Mouse (Mus musculus): ENCODE results near the gene 2200002D01Rik. TPM values are rescaled to one million over a fixed set of nuclear protein-coding genes. Genes with fewer than 3 reads are reported as not detected.

2200002D01Rik gene
- total and polyA plus RNA-seq, 3 experiments, result 0.22 TPM; not detected in 2

DNA sequence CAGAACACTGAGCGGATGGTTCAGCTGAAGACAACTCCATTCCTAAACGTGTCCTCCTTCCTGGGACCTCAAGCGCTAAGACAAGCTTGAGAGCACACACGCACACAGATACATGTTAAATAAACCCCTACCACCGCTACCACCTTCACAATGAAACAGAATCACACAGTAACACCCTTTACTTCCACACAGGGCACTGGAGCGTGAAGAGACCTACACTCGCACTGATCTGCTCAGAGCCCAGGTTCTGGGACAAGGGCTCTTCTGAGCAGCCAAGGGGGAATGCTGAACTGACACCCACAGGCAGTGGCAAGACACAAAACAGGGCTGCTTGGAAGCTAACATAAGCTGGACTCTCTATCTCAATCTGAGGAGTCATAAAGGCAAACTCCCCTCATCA lies 17.4 kb upstream of the 2200002D01Rik start:
- Histone ChIP-seq H3K9me3 (replicated peaks) (no peaks in the 10 kb centered on the region), H3K4me1 (ENCODE audit: insufficient read depth, low read depth, low read length) (no peaks in the 10 kb centered on the region), H3K27me3 (ENCODE audit: insufficient read depth, low read length) (no peaks in the 10 kb centered on the region), H3K4me3 (ENCODE audit: low read depth, low read length) (no peak overlapping the region), H3K36me3 (replicated peaks) (peaks cover 72% of the 10 kb centered on the region)
- TF ChIP-seq GATA2 (IDR thresholded peaks at IDR 0.05; ENCODE audit: borderline replicate concordance, low read depth, low read length), result no peak
- no peak for TF ChIP-seq GATA1 (IDR thresholded peaks at IDR 0.05; ENCODE audit: borderline replicate concordance, low read length)
- no peak for TF ChIP-seq TAL1 (conservative IDR thresholded peaks at IDR 0.05; ENCODE audit: low read depth, low read length)
- TF ChIP-seq CTCF (IDR thresholded peaks at IDR 0.05; ENCODE audit: low read depth, low read length), result no peak
- TF ChIP-seq POLR2AphosphoS5 (IDR thresholded peaks at IDR 0.05; ENCODE audit: insufficient replicate concordance, low read depth, low read length), result no peak
- DNase-seq (ENCODE audit: low spot score) (no peak), ATAC-seq (ENCODE audit: extremely low read depth, insufficient number of reproducible peaks, low FRiP score, poor library complexity, severe bottlenecking) (no peak)

DNA sequence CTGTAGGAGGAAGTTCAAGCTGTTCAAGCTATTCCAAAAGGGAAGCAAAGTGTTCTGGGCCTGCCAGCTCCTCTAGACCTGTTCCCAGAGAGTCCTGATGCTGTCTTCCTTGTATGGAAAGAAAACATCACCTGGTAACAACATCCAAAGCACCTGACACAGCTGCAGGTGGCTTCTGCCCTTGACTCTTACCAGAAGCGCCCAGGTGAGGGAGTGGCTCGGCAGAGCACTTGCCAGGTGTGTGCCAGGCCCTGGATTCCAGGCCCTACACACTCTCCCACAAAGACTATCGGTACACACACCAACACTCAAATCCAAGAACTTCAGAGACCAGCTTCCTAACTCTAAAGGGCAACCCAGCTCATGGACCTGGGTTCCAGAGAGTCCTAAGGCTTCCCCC lies 15.6 kb upstream of the 2200002D01Rik start:
- DNase-seq (ENCODE audit: low spot score) (no peak), ATAC-seq (ENCODE audit: extremely low read depth, insufficient number of reproducible peaks, low FRiP score, poor library complexity, severe bottlenecking) (no peak)
- Histone ChIP-seq H3K4me3 (ENCODE audit: low read depth, low read length) (no peak overlapping the region), H3K9me3 (replicated peaks) (no peaks in the 10 kb centered on the region), H3K4me1 (ENCODE audit: insufficient read depth, low read depth, low read length) (peaks cover 3% of the 10 kb centered on the region; the same call in 1 of the 2 replicates), H3K36me3 (replicated peaks) (peaks cover 78% of the 10 kb centered on the region), H3K27me3 (ENCODE audit: insufficient read depth, low read length) (no peaks in the 10 kb centered on the region)
- no peak for TF ChIP-seq POLR2AphosphoS5 (IDR thresholded peaks at IDR 0.05; ENCODE audit: insufficient replicate concordance, low read depth, low read length)
- TF ChIP-seq CTCF (IDR thresholded peaks at IDR 0.05; ENCODE audit: low read depth, low read length), result no peak
- TF ChIP-seq TAL1 (conservative IDR thresholded peaks at IDR 0.05; ENCODE audit: low read depth, low read length), result no peak
- no peak for TF ChIP-seq GATA1 (IDR thresholded peaks at IDR 0.05; ENCODE audit: borderline replicate concordance, low read length)
- no peak for TF ChIP-seq GATA2 (IDR thresholded peaks at IDR 0.05; ENCODE audit: borderline replicate concordance, low read depth, low read length)

DNA sequence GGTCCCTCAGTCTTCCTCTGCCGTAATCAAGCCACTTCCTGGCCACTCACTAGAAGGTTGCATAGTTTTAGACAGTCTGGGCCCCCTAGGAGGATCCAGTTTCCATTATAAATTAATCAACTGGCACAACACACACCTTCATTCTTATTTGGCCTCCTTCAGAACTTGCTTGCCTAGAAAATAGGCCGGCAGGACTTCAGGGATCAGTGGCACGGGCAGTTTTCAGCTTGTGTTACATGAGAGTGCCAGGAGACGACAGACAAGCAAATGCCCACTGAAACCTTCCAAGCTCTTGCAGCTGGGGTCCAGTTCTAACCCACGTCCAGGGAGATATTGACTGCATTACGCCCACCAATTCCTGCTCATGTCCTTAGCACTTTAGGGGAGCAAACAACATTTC lies 13.9 kb upstream of the 2200002D01Rik start:
- no peak for ATAC-seq (ENCODE audit: extremely low read depth, insufficient number of reproducible peaks, low FRiP score, poor library complexity, severe bottlenecking)

DNA sequence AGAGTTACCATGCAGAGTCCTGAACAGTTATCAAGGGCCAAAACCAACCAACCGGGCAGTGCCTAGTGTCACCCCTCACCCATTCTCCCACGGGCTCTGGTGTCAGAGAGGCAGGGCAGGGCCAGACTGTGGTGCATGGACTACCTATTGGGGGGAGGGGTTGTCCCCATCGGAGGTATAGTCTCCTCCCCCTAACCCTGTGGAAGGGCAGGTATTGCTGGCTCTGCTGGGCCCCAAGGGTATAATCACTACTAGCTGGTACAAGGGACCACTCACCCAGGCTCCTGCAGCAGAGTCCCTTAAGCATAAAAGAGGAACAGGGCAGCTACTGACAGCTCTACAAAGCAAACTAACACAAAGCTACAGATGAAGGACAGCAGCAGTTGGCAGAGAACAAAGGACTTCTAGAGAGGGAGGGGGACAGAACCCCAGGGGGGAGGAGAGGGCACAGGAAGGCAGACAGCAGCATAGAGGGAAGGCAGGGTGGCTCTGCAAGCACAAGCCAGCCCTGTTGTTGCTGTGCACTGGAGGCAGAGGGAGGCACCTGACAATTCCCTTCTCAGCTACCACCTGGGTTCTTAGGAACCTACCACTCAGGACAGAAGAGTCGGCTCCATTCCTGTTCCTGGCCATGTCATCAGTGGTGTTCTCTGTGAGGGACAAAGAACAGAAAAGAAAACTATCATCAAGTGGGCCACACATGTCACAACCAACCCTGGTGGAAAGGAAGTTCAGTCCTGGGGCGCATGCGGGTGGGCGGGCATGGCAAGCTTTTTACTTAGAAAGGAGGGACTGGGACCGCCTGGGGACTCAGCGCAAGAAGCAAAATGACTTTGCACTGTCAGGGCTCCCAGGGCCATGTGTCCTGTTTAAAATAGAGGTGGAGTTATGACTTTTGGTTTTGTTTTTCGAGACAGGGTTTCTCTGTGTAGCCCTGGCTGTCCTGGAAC lies 11.8 kb upstream of the 2200002D01Rik start:
- DNase-seq (ENCODE audit: low spot score), result no peak
- no peaks in the 10 kb centered on the region for H3K27me3 ChIP-seq (ENCODE audit: insufficient read depth, low read length)
- H3K9me3 ChIP-seq (replicated peaks), result no peaks in the 10 kb centered on the region
- peaks cover 88% of the 10 kb centered on the region for H3K36me3 ChIP-seq (replicated peaks)
- peaks cover 3% of the 10 kb centered on the region; the same call in 1 of the 2 replicates for H3K4me1 ChIP-seq (ENCODE audit: insufficient read depth, low read depth, low read length)
- TF ChIP-seq POLR2AphosphoS5 (IDR thresholded peaks at IDR 0.05; ENCODE audit: insufficient replicate concordance, low read depth, low read length), result no peak
- TF ChIP-seq TAL1 (conservative IDR thresholded peaks at IDR 0.05; ENCODE audit: low read depth, low read length), result no peak
- no peak for TF ChIP-seq GATA1 (IDR thresholded peaks at IDR 0.05; ENCODE audit: borderline replicate concordance, low read length)
- no peak for TF ChIP-seq GATA2 (IDR thresholded peaks at IDR 0.05; ENCODE audit: borderline replicate concordance, low read depth, low read length)
- no peak for TF ChIP-seq CTCF (IDR thresholded peaks at IDR 0.05; ENCODE audit: low read depth, low read length)
- H3K4me3 ChIP-seq (ENCODE audit: low read depth, low read length), result no peak overlapping the region
- no peak for ATAC-seq (ENCODE audit: extremely low read depth, insufficient number of reproducible peaks, low FRiP score, poor library complexity, severe bottlenecking)

More for the DNA sequence above, 13.9 kb upstream of the 2200002D01Rik start:
- no peaks in the 10 kb centered on the region for H3K27me3 ChIP-seq (ENCODE audit: insufficient read depth, low read length)
- H3K9me3 ChIP-seq (replicated peaks), result no peaks in the 10 kb centered on the region
- peaks cover 88% of the 10 kb centered on the region for H3K36me3 ChIP-seq (replicated peaks)
- H3K4me3 ChIP-seq (ENCODE audit: low read depth, low read length), result no peak overlapping the region
- no peak for DNase-seq (ENCODE audit: low spot score)
- peaks cover 3% of the 10 kb centered on the region; the same call in 1 of the 2 replicates for H3K4me1 ChIP-seq (ENCODE audit: insufficient read depth, low read depth, low read length)
- TF ChIP-seq GATA2 (IDR thresholded peaks at IDR 0.05; ENCODE audit: borderline replicate concordance, low read depth, low read length) (no peak), TAL1 (conservative IDR thresholded peaks at IDR 0.05; ENCODE audit: low read depth, low read length) (no peak), POLR2AphosphoS5 (IDR thresholded peaks at IDR 0.05; ENCODE audit: insufficient replicate concordance, low read depth, low read length) (no peak), GATA1 (IDR thresholded peaks at IDR 0.05; ENCODE audit: borderline replicate concordance, low read length) (no peak), CTCF (IDR thresholded peaks at IDR 0.05; ENCODE audit: low read depth, low read length) (no peak)

DNA sequence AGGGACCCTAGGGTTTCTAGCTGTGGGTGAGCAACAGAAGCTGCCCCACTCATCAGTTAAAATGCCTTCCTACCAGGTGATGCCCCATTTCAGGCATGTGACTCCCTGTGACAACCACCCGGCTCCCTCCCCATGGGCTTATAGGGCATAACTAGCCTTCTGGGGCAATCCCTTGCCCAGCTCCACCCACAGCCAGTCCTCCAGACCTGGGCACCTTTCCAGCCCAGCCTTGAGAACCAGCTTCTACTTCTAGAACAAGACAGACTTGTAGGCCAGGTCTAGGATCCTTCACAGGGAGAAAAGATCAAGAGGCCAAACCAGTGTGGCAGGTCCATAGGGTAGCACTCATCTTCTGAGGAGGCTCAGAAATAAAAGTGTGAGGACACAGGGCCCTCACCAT lies 9.1 kb upstream of the 2200002D01Rik start:
- H3K27me3 ChIP-seq (ENCODE audit: insufficient read depth, low read length), result no peaks in the 10 kb centered on the region
- H3K4me1 ChIP-seq (ENCODE audit: insufficient read depth, low read depth, low read length), result peaks cover 20% of the 10 kb centered on the region
- TF ChIP-seq CTCF (IDR thresholded peaks at IDR 0.05; ENCODE audit: low read depth, low read length) (no peak), POLR2AphosphoS5 (IDR thresholded peaks at IDR 0.05; ENCODE audit: insufficient replicate concordance, low read depth, low read length) (no peak), GATA2 (IDR thresholded peaks at IDR 0.05; ENCODE audit: borderline replicate concordance, low read depth, low read length) (no peak), GATA1 (IDR thresholded peaks at IDR 0.05; ENCODE audit: borderline replicate concordance, low read length) (no peak), TAL1 (conservative IDR thresholded peaks at IDR 0.05; ENCODE audit: low read depth, low read length) (no peak)
- H3K36me3 ChIP-seq (replicated peaks), result peaks cover 78% of the 10 kb centered on the region
- DNase-seq (ENCODE audit: low spot score), result no peak
- H3K4me3 ChIP-seq (ENCODE audit: low read depth, low read length), result no peak overlapping the region
- no peaks in the 10 kb centered on the region for H3K9me3 ChIP-seq (replicated peaks)
- ATAC-seq (ENCODE audit: extremely low read depth, insufficient number of reproducible peaks, low FRiP score, poor library complexity, severe bottlenecking), result no peak

DNA sequence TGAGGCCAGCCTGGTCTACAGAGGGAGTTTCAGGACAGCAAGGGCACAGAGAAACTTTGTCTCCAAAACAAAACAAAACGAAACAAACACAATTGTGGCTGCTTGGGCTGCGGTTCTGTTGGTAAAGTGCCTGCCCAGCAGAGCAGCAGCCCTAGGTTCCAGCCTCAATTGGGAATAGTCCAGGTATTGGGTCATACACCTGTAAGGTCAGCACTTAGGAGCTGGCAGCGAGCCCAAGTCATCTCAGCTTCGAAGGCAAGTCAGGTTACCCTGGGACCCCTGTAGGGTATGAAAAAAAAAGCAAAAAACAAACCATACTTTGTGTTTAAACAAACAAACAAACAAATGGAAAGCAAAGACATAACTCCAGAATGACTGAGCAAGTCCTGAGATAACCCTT lies 7.6 kb upstream of the 2200002D01Rik start:
- Histone ChIP-seq H3K27me3 (ENCODE audit: insufficient read depth, low read length) (no peaks in the 10 kb centered on the region), H3K9me3 (replicated peaks) (no peaks in the 10 kb centered on the region), H3K36me3 (replicated peaks) (peaks cover 67% of the 10 kb centered on the region), H3K4me3 (ENCODE audit: low read depth, low read length) (no peak overlapping the region), H3K4me1 (ENCODE audit: insufficient read depth, low read depth, low read length) (peaks cover 30% of the 10 kb centered on the region)
- ATAC-seq (ENCODE audit: extremely low read depth, insufficient number of reproducible peaks, low FRiP score, poor library complexity, severe bottlenecking) (no peak), DNase-seq (ENCODE audit: low spot score) (no peak)
- TF ChIP-seq POLR2AphosphoS5 (IDR thresholded peaks at IDR 0.05; ENCODE audit: insufficient replicate concordance, low read depth, low read length) (no peak), CTCF (IDR thresholded peaks at IDR 0.05; ENCODE audit: low read depth, low read length) (no peak), GATA2 (IDR thresholded peaks at IDR 0.05; ENCODE audit: borderline replicate concordance, low read depth, low read length) (no peak), TAL1 (conservative IDR thresholded peaks at IDR 0.05; ENCODE audit: low read depth, low read length) (no peak), GATA1 (IDR thresholded peaks at IDR 0.05; ENCODE audit: borderline replicate concordance, low read length) (no peak)

Data from G1E (cell line).